Mouse (Mus musculus) heart, embryonic 12.5 days (tissue): ENCODE measurements around the gene Scn7a. TPM values are rescaled to one million over a fixed set of nuclear protein-coding genes. Genes with fewer than 3 reads are reported as not detected.

ENCODE experiments used
- polyA plus RNA-seq: library from polyadenylated mRNA; unstranded; fragments of >200 nt; fragmentation: Nextera tagmentation; extraction: Ambion mirVana; gene quantifications from 2 replicates; pipeline ENCODE4 v1.2.1, GENCODE M21; 2016

The Scn7a gene
- polyA plus RNA-seq, 1 experiment from 2014 or later = 1.2 TPM

Other genes starting within 250 kb of the Scn7a start
- gene Scn9a, start 150.0 kb downstream of the Scn7a start, polyA plus RNA-seq = 0.03 and 0.04 TPM in 2 replicates